Mouse (Mus musculus): ENCODE results near the gene Lin7c. TPM values are rescaled to one million over a fixed set of nuclear protein-coding genes. Genes with fewer than 3 reads are reported as not detected.

Gene Lin7c
- polyA plus RNA-seq, 2 experiments, result 7.2 to 17.3 TPM

DNA sequence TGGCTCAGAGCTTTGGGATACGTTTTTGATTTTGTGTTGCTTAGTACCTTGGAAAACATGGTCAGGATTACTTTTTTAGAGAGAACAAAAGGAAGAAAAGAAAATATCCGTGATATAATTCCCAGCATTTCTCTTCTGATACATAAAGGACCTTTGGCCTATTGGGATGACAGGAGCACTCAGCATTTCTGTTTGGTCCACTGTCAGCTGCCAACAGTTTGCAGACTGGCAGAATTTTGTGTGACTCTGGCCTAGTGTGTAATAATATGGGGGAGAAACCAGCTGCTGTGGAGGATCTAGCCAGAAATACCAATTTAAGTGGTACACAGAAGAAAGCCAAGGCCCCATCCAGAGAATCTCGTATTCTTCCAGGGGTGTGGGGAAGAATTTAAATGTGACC is 59.7 kb downstream of the Lin7c start:
- Histone ChIP-seq H3K9ac (replicated peaks) (no peak overlapping the region), H3K4me2 (ENCODE audit: low read depth) (no peak overlapping the region), H3K4me3 (ENCODE audit: insufficient read depth in 1 of 2, low read depth in 2 of 2, low read length in 2 of 2) (no peak overlapping the region), H3K9me3 (ENCODE audit: control insufficient read depth, low read length) (no peaks in the 10 kb centered on the region), H3K36me3 (replicated peaks; ENCODE audit: control insufficient read depth, insufficient read depth, low read depth) (no peaks in the 10 kb centered on the region), H3K27ac (no peak overlapping the region), H3K4me1 (replicated peaks; ENCODE audit: control insufficient read depth in 2 of 2, insufficient read depth in 2 of 2, low read length in 1 of 2) (peaks cover 0 to 31% of the 10 kb centered on the region in 2 experiments; a peak in 3 of 4 replicates), H3K27me3 (ENCODE audit: control insufficient read depth, insufficient read depth, low read length) (no peaks in the 10 kb centered on the region)
- DNase-seq (ENCODE audit: low read depth in 3 of 3, low spot score in 3 of 3) (no peak), ATAC-seq (ENCODE audit: insufficient read depth) (no peak)
- WGBS (ENCODE audit: insufficient replicate concordance), result 68% methylated on average over 3 of the region's 3 CpGs
- TF ChIP-seq CTCF (IDR thresholded peaks at IDR 0.05; ENCODE audit: low read depth), result no peak
- TF ChIP-seq EP300 (IDR thresholded peaks at IDR 0.05; ENCODE audit: low read depth), result no peak

Other genes with a start within 250 kb of the Lin7c start
- 0.02 and 0.04 TPM in 2 replicates for gene Bdnf, start 216.2 kb upstream of the Lin7c start, polyA plus RNA-seq (2012; rRNA removed)
- gene Bdnf, start 216.2 kb upstream of the Lin7c start, polyA plus RNA-seq (2014; fragmentation: Nextera tagmentation; extraction: Ambion mirVana), result 0.04 and 0.06 TPM in 2 replicates
- gene Lgr4, start 26.8 kb downstream of the Lin7c start, polyA plus RNA-seq (2012; rRNA removed), result 2.9 and 3.0 TPM in 2 replicates
- gene Lgr4, start 26.8 kb downstream of the Lin7c start, polyA plus RNA-seq (2014; fragmentation: Nextera tagmentation; extraction: Ambion mirVana), result 3.9 and 4.2 TPM in 2 replicates
- gene Ccdc34, start 127.0 kb downstream of the Lin7c start, polyA plus RNA-seq (2012; rRNA removed), result 11.3 and 19.6 TPM in 2 replicates
- 22.8 and 27.0 TPM in 2 replicates for gene Ccdc34, start 127.0 kb downstream of the Lin7c start, polyA plus RNA-seq (2014; fragmentation: Nextera tagmentation; extraction: Ambion mirVana)